Mouse (Mus musculus): ENCODE data around the gene Arrdc2.

GRCm38 (mm10) chr8:70852595-70853231, 13.2 kb upstream of the Arrdc2 start:
- TF ChIP-seq CTCF (IDR thresholded peaks at IDR 0.05; ENCODE audit: low read depth, low read length) (no peak), POLR2A (IDR thresholded peaks at IDR 0.05; ENCODE audit: borderline replicate concordance, low read depth, low read length) (no peak)
